Mouse (Mus musculus) olfactory bulb, adult 2 months (tissue): ENCODE measurements around the gene Vps35l. TPM values are rescaled to one million over a fixed set of nuclear protein-coding genes. Genes with fewer than 3 reads are reported as not detected.
A peak's percentile ranks its signal among the peaks of the same experiment; 100 is the strongest.

Experiments used
- H3K27ac ChIP-seq: fragments of 200-500 bp; 2 replicates; pipeline ENCODE4 v1.5.1; 2012; ENCODE audit warnings: low read depth, low read length; ENCODE audit not compliant: insufficient read depth
- H3K4me1 ChIP-seq: fragments of 200-500 bp; 2 replicates; pipeline ENCODE4 v1.6.1; 2012; ENCODE audit warnings: low read length; ENCODE audit not compliant: control insufficient read depth, insufficient read depth
- H3K4me3 ChIP-seq: fragments of 200-500 bp; 2 replicates; pipeline ENCODE4 v1.5.1; 2012; ENCODE audit warnings: mild to moderate bottlenecking, low read depth, low read length, moderate library complexity; ENCODE audit not compliant: insufficient read depth
- CTCF ChIP-seq: fragments of 200-500 bp; IDR thresholded peaks from 2 replicates; pipeline ENCODE4 v1.5.1; 2012; ENCODE audit warnings: low read depth, mild to moderate bottlenecking, low read length, moderate library complexity; ENCODE audit not compliant: insufficient read depth
- POLR2A ChIP-seq: fragments of 200-500 bp; IDR thresholded peaks from 2 replicates; pipeline ENCODE4 v1.6.1; 2012; ENCODE audit warnings: mild to moderate bottlenecking, low read depth, low read length, moderate library complexity; ENCODE audit not compliant: insufficient read depth
- WGBS: fragments of 180-500 bp; shearing (Covaris S2); methylation state at CpG from one replicate; pipeline ENCODE4 v1.1.7; 2018; 5-methylcytosine and 5-hydroxymethylcytosine counted together
- polyA plus RNA-seq: library from polyadenylated mRNA; stranded (reverse); fragments of >200 nt; gene quantifications from 2 replicates; pipeline ENCODE4 v1.2.4, GENCODE M21; 2012; ENCODE audit warnings: low replicate concordance; ENCODE audit not compliant: missing spikeins, insufficient read depth, insufficient read length

Vps35l gene
- polyA plus RNA-seq, 1 experiment: not detected

GRCm38 (mm10) chr7:118706488-118706887 is 33.5 kb upstream of the Vps35l start:
- 53% methylated on average over 5 of the region's 5 CpGs for WGBS
- Histone ChIP-seq H3K27ac (peak overlapping the region; percentile 96), H3K4me3 (no peak overlapping the region), H3K4me1 (peaks cover 8% of the 10 kb centered on the region)
- no peak for TF ChIP-seq POLR2A
- no peak for TF ChIP-seq CTCF

GRCm38 (mm10) chr7:118707216-118707615 is 32.8 kb upstream of the Vps35l start:
- no peak for TF ChIP-seq CTCF
- WGBS: 94% methylated on average over 2 of the region's 2 CpGs
- H3K4me3 ChIP-seq: no peak overlapping the region
- 0 out of 2 replicates have a peak overlapping the region, but pooled peaks have one; percentile 31 for H3K27ac ChIP-seq
- peaks cover 4% of the 10 kb centered on the region; the same call in 1 of the 2 replicates for H3K4me1 ChIP-seq

GRCm38 (mm10) chr7:118708002-118708401 is 32.0 kb upstream of the Vps35l start:
- no peak for TF ChIP-seq CTCF
- TF ChIP-seq POLR2A: no peak
- 84% methylated on average over 4 of the region's 4 CpGs for WGBS
- H3K27ac ChIP-seq: no peak overlapping the region

GRCm38 (mm10) chr7:118710776-118711175 is 29.2 kb upstream of the Vps35l start:
- Histone ChIP-seq H3K4me3 (no peak overlapping the region), H3K4me1 (0 out of 2 replicates have a peak, but pooled peaks cover 2% of the 10 kb centered on the region), H3K27ac (no peak overlapping the region)
- WGBS: 70% methylated on average over 5 of the region's 5 CpGs
- TF ChIP-seq CTCF: no peak

More at GRCm38 (mm10) chr7:118708002-118708401, 32.0 kb upstream of the Vps35l start:
- H3K4me3 ChIP-seq: no peak overlapping the region
- 0 out of 2 replicates have a peak, but pooled peaks cover 2% of the 10 kb centered on the region for H3K4me1 ChIP-seq

GRCm38 (mm10) chr7:118712228-118713173 is 27.5 kb upstream of the Vps35l start, which contains the start of gene Ccp110:
Gene Ccp110, plus strand, starts transcription at chr7:118712552.
- Histone ChIP-seq H3K4me1 (no peaks in the 10 kb centered on the region), H3K27ac (peak within 1 kb of the TSS; percentile 50; the same call in 1 of the 2 replicates), H3K4me3 (peak within 1 kb of the TSS; percentile 93)
- TF ChIP-seq CTCF: no peak
- peak; percentile 52; the same call in 1 of the 2 replicates for TF ChIP-seq POLR2A
- 1% methylated on average over 48 of the region's 48 CpGs for WGBS

GRCm38 (mm10) chr7:118714873-118715272 is 25.2 kb upstream of the Vps35l start:
- WGBS: 92% methylated on average over 1 of the region's 1 CpGs
- TF ChIP-seq POLR2A (no peak), CTCF (no peak)
- no peak overlapping the region for H3K27ac ChIP-seq
- H3K4me3 ChIP-seq: no peak overlapping the region
- H3K4me1 ChIP-seq: no peaks in the 10 kb centered on the region

GRCm38 (mm10) chr7:118718066-118718465 is 22.0 kb upstream of the Vps35l start:
- TF ChIP-seq CTCF: no peak
- TF ChIP-seq POLR2A: no peak
- Histone ChIP-seq H3K4me3 (no peak overlapping the region), H3K4me1 (no peaks in the 10 kb centered on the region), H3K27ac (no peak overlapping the region)
- WGBS: 95% methylated on average over 4 of the region's 4 CpGs

GRCm38 (mm10) chr7:118723927-118724326 is 16.1 kb upstream of the Vps35l start:
- no peaks in the 10 kb centered on the region for H3K4me1 ChIP-seq
- no peak overlapping the region for H3K27ac ChIP-seq
- WGBS: 91% methylated on average over 9 of the region's 9 CpGs
- H3K4me3 ChIP-seq: no peak overlapping the region
- no peak for TF ChIP-seq CTCF
- no peak for TF ChIP-seq POLR2A

- H3K4me3 ChIP-seq: no peak overlapping the region
- TF ChIP-seq CTCF (no peak), POLR2A (no peak)
- WGBS: 85% methylated on average over 2 of the region's 2 CpGs
Measured at GRCm38 (mm10) chr7:118725459-118725858, 14.6 kb upstream of the Vps35l start.

More at GRCm38 (mm10) chr7:118725459-118725858, 14.6 kb upstream of the Vps35l start:
- no peak overlapping the region for H3K27ac ChIP-seq
- H3K4me1 ChIP-seq: no peaks in the 10 kb centered on the region
